Mouse (Mus musculus): ENCODE measurements at regions not wholly inside any gene's neighbourhood (a gene's known extent, or its start where the extent isn't known, plus 50 kb on each side); places are given as distances from the start of the nearest gene placed in this dataset.

GRCm38 (mm10) chr7:115073406-115073805, 329.9 kb downstream of the Insc start:
- TF ChIP-seq POLR2A (IDR thresholded peaks at IDR 0.05; ENCODE audit: low read depth, low read length) (no peak), CTCF (conservative IDR thresholded peaks at IDR 0.05 in 1 of 2, IDR thresholded peaks at IDR 0.05 in 1 of 2; ENCODE audit: low read depth in 2 of 2, low read length in 2 of 2) (no peak), CHD2 (IDR thresholded peaks at IDR 0.05; ENCODE audit: low read length) (no peak), MAZ (IDR thresholded peaks at IDR 0.05; ENCODE audit: low read depth, low read length) (no peak), MAFK (IDR thresholded peaks at IDR 0.05; ENCODE audit: insufficient replicate concordance, low read length) (no peak), POLR2AphosphoS2 (IDR thresholded peaks at IDR 0.05; ENCODE audit: low read depth, low read length) (no peak), ZNF384 (IDR thresholded peaks at IDR 0.05; ENCODE audit: low read depth, low read length) (no peak), E2F4 (IDR thresholded peaks at IDR 0.05; ENCODE audit: insufficient replicate concordance, low read depth, low read length) (no peak), CHD1 (IDR thresholded peaks at IDR 0.05; ENCODE audit: low read depth, low read length) (no peak), ZMIZ1 (IDR thresholded peaks at IDR 0.05; ENCODE audit: low read depth, low read length) (no peak)

All from CH12.LX (cell line).